Mouse (Mus musculus) embryonic facial prominence, embryonic 12.5 days (tissue): Measurements from ENCODE around the gene Ptprt. TPM values are rescaled to one million over a fixed set of nuclear protein-coding genes. Genes with fewer than 3 reads are reported as not detected.
"Not testable (repeated sequence)": the region's sequence is repeated elsewhere in the genome, so short reads cannot be mapped to it uniquely, and the experiment has no call there.

Experiments used
- ATAC-seq: fragments of 200-750 bp; cut with Nextera tagmentation; 2 replicates; pipeline ENCODE4 v1.8.0; 2017; ENCODE audit not compliant: insufficient number of reproducible peaks, insufficient read depth, low FRiP score, low TSS enrichment
- H3K27ac ChIP-seq: fragments of 300-500 bp; sonication (generic); 2 replicates; pipeline ENCODE4 v1.5.1; 2016; ENCODE audit warnings: mild to moderate bottlenecking
- H3K27me3 ChIP-seq: fragments of 300-500 bp; sonication (generic); 2 replicates; pipeline ENCODE4 v1.6.1; 2016; ENCODE audit warnings: mild to moderate bottlenecking, moderate library complexity
- H3K36me3 ChIP-seq: fragments of 300-500 bp; sonication (generic); 2 replicates; pipeline ENCODE4 v1.6.1; 2016; ENCODE audit warnings: mild to moderate bottlenecking
- H3K4me1 ChIP-seq: fragments of 300-500 bp; sonication (generic); 2 replicates; pipeline ENCODE4 v1.6.1; 2016
- H3K4me2 ChIP-seq: fragments of 300-500 bp; sonication (generic); replicated peaks from 2 replicates; pipeline ENCODE4 v1.6.1; 2016; ENCODE audit warnings: mild to moderate bottlenecking, moderate library complexity
- H3K4me3 ChIP-seq: fragments of 300-500 bp; sonication (generic); 2 replicates; pipeline ENCODE4 v1.5.1; 2016; ENCODE audit warnings: mild to moderate bottlenecking
- H3K9ac ChIP-seq: fragments of 300-500 bp; sonication (generic); 2 replicates; pipeline ENCODE4 v1.6.1; 2016; ENCODE audit warnings: mild to moderate bottlenecking, moderate library complexity
- H3K9me3 ChIP-seq: fragments of 300-500 bp; sonication (generic); 2 replicates; pipeline ENCODE4 v1.6.1; 2016; ENCODE audit warnings: mild to moderate bottlenecking, moderate library complexity
- WGBS: fragments of 180-500 bp; shearing (Covaris S2); methylation state at CpG from one replicate; pipeline ENCODE4 v1.1.7; 2016; 5-methylcytosine and 5-hydroxymethylcytosine counted together
- polyA plus RNA-seq: library from polyadenylated mRNA; unstranded; fragments of >200 nt; fragmentation: Nextera tagmentation; extraction: Ambion mirVana; gene quantifications from 2 replicates; pipeline ENCODE4 v1.2.1, GENCODE M21; 2016

Ptprt gene
- polyA plus RNA-seq, 1 experiment from 2014 or later, result 1.3 TPM

DNA sequence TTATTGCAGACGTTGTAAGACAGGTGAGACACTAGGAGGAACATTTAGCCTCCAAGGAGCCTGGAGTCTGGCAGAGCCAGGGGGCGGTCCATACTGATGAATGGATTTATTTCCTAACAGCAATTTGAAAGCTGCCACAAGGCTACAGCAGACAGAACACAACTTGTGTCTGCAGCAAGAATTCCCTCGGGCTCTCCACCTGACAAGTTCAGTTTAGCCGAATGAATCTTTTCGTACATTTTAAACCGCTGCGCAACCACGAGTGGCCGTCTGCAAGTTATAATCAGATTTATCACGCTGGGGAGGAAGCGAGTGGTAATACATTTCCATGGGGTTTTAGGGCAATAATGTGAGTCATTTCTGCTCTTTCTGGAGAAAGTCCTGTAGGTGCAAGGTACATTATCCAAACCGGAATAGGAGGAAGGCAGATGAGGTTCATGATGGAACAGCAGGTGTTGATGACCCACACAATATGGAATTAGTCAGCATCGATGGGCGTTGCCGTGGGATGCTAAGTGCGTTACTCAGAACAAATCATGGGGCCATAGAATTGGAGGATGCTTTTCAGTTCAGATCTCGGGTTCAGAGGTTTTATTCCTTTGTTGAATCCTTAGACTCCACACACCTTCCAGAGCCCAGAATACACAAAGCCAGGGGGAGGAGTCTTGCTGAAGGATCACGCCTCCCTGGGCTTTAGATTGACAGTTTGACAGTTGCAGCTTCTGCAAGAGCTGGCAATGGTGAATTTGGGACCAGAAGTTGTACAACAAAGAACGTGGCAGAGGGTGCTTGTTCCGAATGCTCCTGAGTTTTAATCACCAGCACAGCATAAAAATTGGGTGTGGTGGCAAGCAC lies 478.1 kb downstream of the Ptprt start:
- H3K4me1 ChIP-seq, result no peaks in the 10 kb centered on the region
- no peaks in the 10 kb centered on the region for H3K27me3 ChIP-seq
- no peaks in the 10 kb centered on the region for H3K9me3 ChIP-seq
- H3K9ac ChIP-seq, result no peak overlapping the region
- H3K36me3 ChIP-seq, result no peaks in the 10 kb centered on the region
- no peak overlapping the region for H3K4me3 ChIP-seq
- WGBS, result 74% methylated on average over 20 of the region's 20 CpGs
- ATAC-seq, result no peak
- H3K27ac ChIP-seq, result no peak overlapping the region
- no peak overlapping the region for H3K4me2 ChIP-seq

DNA sequence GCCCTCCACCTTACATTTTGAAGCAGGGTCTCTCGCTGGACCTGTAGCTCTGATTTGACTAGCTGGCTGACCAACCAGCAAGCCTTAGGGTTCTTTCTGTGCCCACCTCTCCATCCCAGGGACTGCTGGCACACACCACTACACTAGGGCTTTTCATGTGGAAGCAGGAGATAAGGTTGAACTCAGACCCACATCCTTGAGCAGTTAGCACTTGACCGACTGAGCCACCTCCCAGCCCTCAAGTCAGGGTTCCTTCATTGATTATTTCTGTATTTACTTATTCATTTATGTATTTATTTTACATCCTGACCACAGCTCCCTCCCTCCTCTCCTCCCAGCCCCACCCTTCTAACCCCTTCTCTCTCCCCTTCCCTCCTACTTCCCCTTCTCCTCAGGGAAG lies 479.1 kb downstream of the Ptprt start:
- Histone ChIP-seq H3K27ac (no peak overlapping the region), H3K9me3 (no peaks in the 10 kb centered on the region), H3K4me3 (no peak overlapping the region), H3K9ac (no peak overlapping the region), H3K4me1 (no peaks in the 10 kb centered on the region), H3K36me3 (no peaks in the 10 kb centered on the region), H3K27me3 (no peaks in the 10 kb centered on the region), H3K4me2 (no peak overlapping the region)
- WGBS, result 90% methylated on average over 2 of the region's 2 CpGs
- ATAC-seq, result no peak

DNA sequence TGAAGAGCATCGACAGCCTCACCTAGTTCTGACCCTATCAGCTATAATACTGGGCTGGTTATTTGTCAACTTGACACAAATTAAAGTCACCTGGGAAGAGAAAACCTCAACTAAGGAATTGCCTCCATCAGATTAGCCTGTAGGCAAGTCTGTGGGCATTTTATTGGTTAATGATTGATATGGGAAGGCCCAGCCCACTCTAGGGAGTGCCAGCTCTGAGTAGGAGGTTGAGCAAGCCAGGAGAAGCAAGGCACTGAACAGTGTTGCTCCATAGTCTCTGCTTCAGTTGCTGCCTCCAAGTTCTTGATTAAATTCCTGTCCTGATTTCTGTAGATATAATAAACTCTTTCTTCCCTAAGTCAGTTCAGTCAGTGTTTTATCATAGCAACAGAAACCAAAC lies 488.4 kb downstream of the Ptprt start:
- no peaks in the 10 kb centered on the region for H3K9me3 ChIP-seq
- no peak for ATAC-seq
- H3K4me3 ChIP-seq, result no peak overlapping the region
- H3K4me2 ChIP-seq, result no peak overlapping the region
- no peak overlapping the region for H3K9ac ChIP-seq
- no peak overlapping the region for H3K27ac ChIP-seq
- WGBS, result 78% methylated on average over 1 of the region's 1 CpGs
- H3K4me1 ChIP-seq, result no peaks in the 10 kb centered on the region
- no peaks in the 10 kb centered on the region for H3K27me3 ChIP-seq
- no peaks in the 10 kb centered on the region for H3K36me3 ChIP-seq

DNA sequence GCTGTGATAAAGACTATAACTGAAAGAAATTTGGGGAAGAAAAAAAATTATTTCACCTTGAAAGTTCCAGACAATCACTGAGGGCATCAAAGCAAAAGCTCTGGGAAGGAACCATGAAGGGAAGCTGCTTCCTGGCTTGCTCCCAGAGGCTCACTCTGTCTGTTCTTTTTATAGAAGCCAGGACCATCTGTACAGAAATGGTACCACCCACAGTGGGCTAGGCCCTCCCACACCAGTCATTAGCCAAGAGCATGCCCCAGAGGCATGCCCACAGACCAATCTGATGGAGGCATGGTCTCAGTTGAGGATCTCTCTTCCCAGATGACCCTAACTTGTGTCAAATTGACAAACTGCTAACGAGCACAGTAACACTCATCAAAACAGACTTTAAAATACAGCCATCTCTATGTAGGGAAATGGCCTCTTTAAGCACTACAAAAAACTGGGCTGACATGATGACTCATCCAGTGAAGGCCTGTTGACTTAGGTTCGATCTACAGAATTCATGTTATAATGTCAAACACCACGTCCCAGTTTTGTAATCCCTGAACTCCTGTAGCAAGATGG lies 519.0 kb downstream of the Ptprt start:
- no peak overlapping the region for H3K9ac ChIP-seq
- 84% methylated on average over 3 of the region's 3 CpGs for WGBS
- H3K4me1 ChIP-seq, result no peaks in the 10 kb centered on the region
- no peaks in the 10 kb centered on the region for H3K36me3 ChIP-seq
- H3K4me3 ChIP-seq, result no peak overlapping the region
- ATAC-seq, result no peak
- no peak overlapping the region for H3K4me2 ChIP-seq
- H3K27ac ChIP-seq, result no peak overlapping the region
- no peaks in the 10 kb centered on the region for H3K27me3 ChIP-seq
- 0 out of 2 replicates have a peak, but pooled peaks cover 4% of the 10 kb centered on the region for H3K9me3 ChIP-seq

DNA sequence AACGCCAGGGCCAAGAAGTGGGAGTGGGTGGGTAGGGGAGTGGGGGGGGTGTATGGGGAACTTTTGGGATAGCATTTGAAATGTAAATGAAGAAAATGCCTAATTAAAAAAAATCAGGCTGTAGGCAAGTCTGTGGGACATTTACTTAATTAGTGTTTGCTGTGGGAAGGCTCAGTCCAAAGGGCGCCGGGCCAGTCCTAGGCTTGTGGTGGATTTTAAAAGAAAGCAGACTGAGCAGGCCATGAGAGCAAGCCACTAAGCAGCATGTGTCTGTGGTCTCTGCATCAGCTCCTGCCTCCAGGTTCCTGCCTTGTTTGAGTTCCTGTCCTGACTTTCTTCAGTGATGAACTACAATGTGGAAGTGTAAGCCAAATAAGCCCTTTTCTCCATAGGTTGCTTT lies 524.8 kb downstream of the Ptprt start:
- not testable (repeated sequence) for H3K27ac ChIP-seq, H3K4me2 ChIP-seq

DNA sequence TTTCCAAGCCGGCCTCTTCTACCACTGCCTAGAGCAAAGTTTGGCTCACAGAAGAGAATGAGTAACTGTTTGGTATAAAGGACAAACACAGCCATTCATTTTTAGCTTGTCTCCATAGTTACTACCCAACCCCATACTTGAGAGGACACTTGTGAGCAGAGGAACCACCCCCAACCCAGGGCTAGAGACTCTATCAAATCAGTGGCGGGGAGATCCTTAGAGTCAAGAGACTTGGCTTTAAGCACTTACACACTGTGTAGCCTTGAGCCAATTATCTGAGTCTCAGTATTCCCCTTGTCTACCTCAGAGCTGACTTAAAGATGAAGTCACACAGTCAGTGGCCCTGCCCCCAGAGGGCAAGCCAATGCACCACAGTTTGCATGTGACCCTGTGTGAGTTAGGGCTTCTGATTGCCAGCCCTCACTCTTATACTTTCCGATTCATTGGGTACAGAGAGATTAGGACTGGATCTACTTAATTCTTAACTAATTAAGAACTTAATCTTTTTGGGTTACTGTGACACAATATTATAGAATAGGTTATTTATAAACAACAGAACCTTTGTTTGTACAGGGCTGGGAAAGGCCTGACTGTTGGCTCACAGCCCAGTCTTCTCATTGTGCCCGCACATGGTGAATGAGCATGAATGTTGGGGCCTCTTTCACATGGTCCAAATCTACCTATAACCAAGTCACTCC lies 529.2 kb downstream of the Ptprt start:
- no peaks in the 10 kb centered on the region for H3K4me1 ChIP-seq
- ATAC-seq, result 0 out of 2 replicates have a peak, but pooled peaks have one; percentile 60
- H3K4me2 ChIP-seq, result no peak overlapping the region
- H3K27ac ChIP-seq, result no peak overlapping the region
- H3K4me3 ChIP-seq, result no peak overlapping the region
- WGBS, result 55% methylated on average over 4 of the region's 4 CpGs
- H3K9ac ChIP-seq, result no peak overlapping the region
- no peaks in the 10 kb centered on the region for H3K27me3 ChIP-seq
- no peaks in the 10 kb centered on the region for H3K36me3 ChIP-seq
- no peaks in the 10 kb centered on the region for H3K9me3 ChIP-seq

More for the DNA sequence above, 524.8 kb downstream of the Ptprt start:
- not testable (repeated sequence) for H3K9me3 ChIP-seq, H3K36me3 ChIP-seq, H3K9ac ChIP-seq, H3K4me3 ChIP-seq, H3K4me1 ChIP-seq, ATAC-seq, H3K27me3 ChIP-seq
- WGBS, result 93% methylated on average over 3 of the region's 3 CpGs

DNA sequence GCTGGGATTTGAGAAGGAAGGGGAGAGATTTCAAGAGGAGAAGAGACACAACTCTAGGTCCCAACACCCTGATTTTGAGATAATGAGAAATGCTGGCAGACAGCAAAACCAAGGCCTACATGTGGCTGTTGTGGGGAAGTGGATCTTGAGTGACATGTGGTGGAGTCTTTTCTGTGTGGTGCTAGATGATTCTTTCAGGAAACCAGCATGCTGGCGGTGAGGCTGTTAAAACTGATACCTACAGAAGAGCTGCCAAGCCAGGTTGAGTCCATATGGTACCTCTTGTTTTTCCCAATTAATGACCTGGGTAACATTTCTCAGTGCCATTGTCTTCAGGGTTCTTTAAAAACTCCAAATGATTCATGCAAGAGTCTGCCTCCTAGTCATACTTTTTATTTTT lies 531.1 kb downstream of the Ptprt start:
- Histone ChIP-seq H3K9ac (no peak overlapping the region), H3K9me3 (no peaks in the 10 kb centered on the region), H3K27me3 (no peaks in the 10 kb centered on the region), H3K36me3 (no peaks in the 10 kb centered on the region), H3K4me3 (no peak overlapping the region), H3K27ac (no peak overlapping the region), H3K4me1 (no peaks in the 10 kb centered on the region), H3K4me2 (no peak overlapping the region)
- 96% methylated on average over 1 of the region's 1 CpGs for WGBS
- ATAC-seq, result no peak

DNA sequence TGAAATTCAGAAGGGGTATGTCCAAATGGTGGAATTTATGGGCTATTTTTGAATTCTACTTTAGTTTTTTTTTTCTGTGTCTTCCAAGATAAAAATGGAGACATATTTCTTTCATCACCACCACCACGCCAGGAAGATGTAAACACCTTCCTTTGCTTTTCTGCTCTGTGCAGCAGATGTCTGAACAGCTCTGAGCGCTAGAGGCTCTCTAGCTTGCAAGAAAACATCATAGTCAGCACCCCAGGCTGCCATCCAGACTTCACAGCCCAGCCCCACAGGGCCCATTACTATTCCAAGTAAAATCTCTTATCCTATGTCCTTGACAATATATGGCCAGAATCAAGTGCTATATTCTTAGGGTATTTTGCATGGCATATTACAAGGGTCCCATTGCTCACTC lies 542.9 kb downstream of the Ptprt start:
- WGBS, result 82% methylated on average over 2 of the region's 2 CpGs
- H3K27me3 ChIP-seq, result no peaks in the 10 kb centered on the region
- no peak overlapping the region for H3K4me3 ChIP-seq
- no peak overlapping the region for H3K4me2 ChIP-seq
- H3K9me3 ChIP-seq, result no peaks in the 10 kb centered on the region
- H3K9ac ChIP-seq, result no peak overlapping the region
- no peaks in the 10 kb centered on the region for H3K36me3 ChIP-seq
- no peak overlapping the region for H3K27ac ChIP-seq
- no peaks in the 10 kb centered on the region for H3K4me1 ChIP-seq
- ATAC-seq, result no peak

DNA sequence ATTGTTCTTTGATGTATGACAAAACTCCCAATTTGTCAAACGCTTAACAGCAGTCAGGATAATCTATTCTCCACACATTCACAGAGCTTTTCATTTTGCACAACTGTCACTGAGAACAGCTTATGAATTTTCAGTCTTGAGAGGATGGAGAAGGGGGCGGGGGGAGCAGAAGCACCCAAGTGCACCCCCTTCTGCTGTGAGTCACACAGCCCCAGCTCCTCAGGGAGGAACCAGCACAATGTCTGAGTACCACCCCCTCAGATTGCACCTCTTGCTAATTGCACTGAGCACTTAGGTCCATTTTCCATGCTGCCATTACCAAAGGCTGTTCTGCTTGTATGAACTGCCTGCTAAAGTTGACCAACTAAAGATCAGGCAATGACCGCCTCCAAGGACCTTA lies 578.6 kb downstream of the Ptprt start:
- no peaks in the 10 kb centered on the region for H3K27me3 ChIP-seq
- H3K9me3 ChIP-seq, result no peaks in the 10 kb centered on the region
- H3K4me2 ChIP-seq, result no peak overlapping the region
- no peaks in the 10 kb centered on the region for H3K4me1 ChIP-seq
- H3K9ac ChIP-seq, result no peak overlapping the region
- 91% methylated on average over 3 of the region's 3 CpGs for WGBS
- no peak overlapping the region for H3K4me3 ChIP-seq
- no peak for ATAC-seq
- H3K27ac ChIP-seq, result no peak overlapping the region
- H3K36me3 ChIP-seq, result no peaks in the 10 kb centered on the region

DNA sequence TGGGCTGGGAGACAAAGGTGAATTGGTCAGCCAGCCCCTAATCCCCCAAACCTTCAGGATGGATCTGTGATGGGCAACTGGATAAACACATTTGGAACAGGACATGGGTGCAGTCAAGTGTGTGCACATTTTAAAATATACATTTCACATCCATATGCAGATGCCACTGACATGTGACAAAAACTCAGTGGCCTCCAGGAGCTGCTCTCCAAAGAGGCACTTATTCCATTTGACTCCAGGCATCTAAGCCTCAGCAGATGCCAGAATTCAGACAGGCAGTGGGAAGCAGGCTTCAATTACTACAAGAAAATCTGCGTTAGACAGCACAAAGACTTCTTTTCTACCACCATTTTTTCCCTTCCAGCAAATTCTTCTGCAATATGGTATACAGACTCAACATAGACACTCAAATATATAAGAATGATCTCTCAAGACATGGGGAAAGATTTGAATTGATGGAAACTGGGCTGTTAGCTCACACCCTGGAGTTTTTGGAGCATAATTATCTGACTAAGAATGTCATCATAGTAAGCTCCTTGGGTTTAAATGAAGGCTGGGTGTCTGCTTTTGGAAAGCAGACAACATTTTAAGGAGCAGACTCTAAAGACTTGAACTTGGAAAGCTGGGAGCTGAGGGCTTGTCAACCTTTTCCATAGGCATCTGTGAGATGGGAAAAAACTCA lies 580.1 kb downstream of the Ptprt start:
- H3K9me3 ChIP-seq, result no peaks in the 10 kb centered on the region
- no peak overlapping the region for H3K9ac ChIP-seq
- H3K4me2 ChIP-seq, result no peak overlapping the region
- WGBS, result 43% methylated on average over 1 of the region's 1 CpGs
- no peaks in the 10 kb centered on the region for H3K27me3 ChIP-seq
- ATAC-seq, result no peak
- H3K4me3 ChIP-seq, result no peak overlapping the region
- H3K27ac ChIP-seq, result no peak overlapping the region
- no peaks in the 10 kb centered on the region for H3K4me1 ChIP-seq
- no peaks in the 10 kb centered on the region for H3K36me3 ChIP-seq

DNA sequence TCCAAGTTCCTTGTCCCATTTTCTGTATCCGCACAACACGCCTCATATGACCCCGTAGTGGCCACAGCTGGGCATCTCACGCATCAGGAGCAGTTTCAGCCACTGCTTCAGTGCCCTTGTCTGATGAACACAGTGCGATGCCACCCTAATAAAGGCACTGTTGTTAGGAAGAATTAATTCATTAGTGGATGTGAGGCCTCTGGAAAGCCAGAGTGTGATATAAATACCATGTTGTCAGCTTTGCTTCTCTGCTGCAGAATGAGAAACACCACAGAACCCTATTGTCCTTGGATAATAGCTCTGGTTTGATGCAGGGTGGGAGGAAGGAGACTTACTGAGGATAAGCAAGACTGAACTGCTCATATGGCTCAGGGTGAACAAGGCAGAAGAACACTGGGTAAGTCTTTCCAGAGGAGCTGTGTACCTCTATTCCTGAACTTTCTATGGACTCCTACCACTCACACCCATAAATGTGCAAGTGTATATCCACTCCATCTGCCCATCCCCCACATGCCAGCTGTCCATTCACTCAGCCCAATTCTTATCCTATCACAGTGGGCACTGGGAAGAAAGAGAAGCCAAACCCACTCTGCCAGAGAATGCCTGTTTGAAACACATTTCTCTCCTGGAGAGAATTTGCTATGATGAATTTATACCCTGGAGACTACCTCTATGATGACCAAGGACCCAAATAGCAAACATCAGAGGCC lies 582.2 kb downstream of the Ptprt start:
- H3K9ac ChIP-seq, result no peak overlapping the region
- H3K27me3 ChIP-seq, result no peaks in the 10 kb centered on the region
- H3K4me3 ChIP-seq, result no peak overlapping the region

More for the DNA sequence above, 582.2 kb downstream of the Ptprt start:
- WGBS, result 94% methylated on average over 5 of the region's 5 CpGs
- no peak for ATAC-seq
- Histone ChIP-seq H3K36me3 (no peaks in the 10 kb centered on the region), H3K9me3 (no peaks in the 10 kb centered on the region), H3K4me2 (no peak overlapping the region), H3K4me1 (no peaks in the 10 kb centered on the region), H3K27ac (no peak overlapping the region)
